Mouse (Mus musculus) erythroblast, embryonic 14.5 days (primary cell): ENCODE results near the gene Hmgcl. TPM values are rescaled to one million over a fixed set of nuclear protein-coding genes. Genes with fewer than 3 reads are reported as not detected.

ENCODE experiments used
- H3K27me3 ChIP-seq: 2 replicates; pipeline ENCODE4 v1.6.1; 2012; ENCODE audit warnings: inconsistent platforms; ENCODE audit not compliant: control insufficient read depth
- H3K36me3 ChIP-seq: 2 replicates; pipeline ENCODE4 v1.6.1; 2012; ENCODE audit warnings: mild to moderate bottlenecking, inconsistent platforms; ENCODE audit not compliant: control insufficient read depth
- H3K4me1 ChIP-seq: 2 replicates; pipeline ENCODE4 v1.6.1; 2012; ENCODE audit warnings: inconsistent platforms; ENCODE audit not compliant: control insufficient read depth
- H3K4me3 ChIP-seq: replicated peaks from 2 replicates; pipeline ENCODE3; 2012; ENCODE audit warnings: moderate library complexity, mild to moderate bottlenecking, inconsistent platforms
- H3K9me3 ChIP-seq: 2 replicates; pipeline ENCODE4 v1.6.1; 2012; ENCODE audit warnings: low read length, inconsistent platforms, mixed read lengths; ENCODE audit not compliant: control insufficient read depth
- GATA1 ChIP-seq: IDR thresholded peaks from 2 replicates; pipeline ENCODE4 v1.6.1; 2012; ENCODE audit warnings: low read length, inconsistent platforms, mixed read lengths
- TAL1 ChIP-seq: IDR thresholded peaks from 3 replicates; pipeline ENCODE4 v1.6.1; 2012; ENCODE audit warnings: low read length, inconsistent platforms, mixed read lengths
- polyA plus RNA-seq: library from polyadenylated mRNA; stranded (reverse); fragments of >175 nt; gene quantifications from 2 replicates; pipeline ENCODE4 v1.2.3, GENCODE M21; 2012

Hmgcl gene
- polyA plus RNA-seq, 1 experiment: 4.9 TPM

DNA sequence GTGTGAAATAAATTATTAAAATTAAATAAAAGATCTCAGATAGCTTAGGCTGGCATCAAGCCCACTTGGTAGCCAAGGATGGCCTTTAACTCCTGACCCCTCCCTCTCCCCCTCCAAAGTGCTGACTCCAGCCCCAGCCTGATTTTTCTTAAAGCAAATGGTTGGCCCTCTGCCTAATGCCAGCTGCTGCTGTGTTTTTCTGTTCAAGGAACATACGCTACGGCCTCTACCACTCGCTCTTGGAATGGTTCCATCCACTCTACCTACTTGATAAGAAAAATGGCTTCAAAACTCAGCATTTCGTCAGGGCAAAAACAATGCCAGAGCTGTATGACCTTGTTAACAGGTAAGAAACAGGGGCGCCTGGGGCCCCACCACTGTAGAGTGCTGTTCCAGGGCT is 20.9 kb upstream of the Hmgcl start:
- Histone ChIP-seq H3K4me3 (no peak overlapping the region), H3K36me3 (peaks cover 37% of the 10 kb centered on the region)
- TF ChIP-seq GATA1: no peak
- no peak for TF ChIP-seq TAL1

GRCm38 (mm10) chr4:135926195-135926808 is 19.9 kb upstream of the Hmgcl start:
- peaks cover 28% of the 10 kb centered on the region for H3K4me1 ChIP-seq
- TF ChIP-seq GATA1 (no peak), TAL1 (no peak)
- no peaks in the 10 kb centered on the region for H3K27me3 ChIP-seq
- no peak overlapping the region for H3K4me3 ChIP-seq
- H3K9me3 ChIP-seq: no peaks in the 10 kb centered on the region
- peaks cover 46% of the 10 kb centered on the region for H3K36me3 ChIP-seq

More for the DNA sequence above, 20.9 kb upstream of the Hmgcl start:
- Histone ChIP-seq H3K27me3 (no peaks in the 10 kb centered on the region), H3K4me1 (peaks cover 29% of the 10 kb centered on the region), H3K9me3 (no peaks in the 10 kb centered on the region)

DNA sequence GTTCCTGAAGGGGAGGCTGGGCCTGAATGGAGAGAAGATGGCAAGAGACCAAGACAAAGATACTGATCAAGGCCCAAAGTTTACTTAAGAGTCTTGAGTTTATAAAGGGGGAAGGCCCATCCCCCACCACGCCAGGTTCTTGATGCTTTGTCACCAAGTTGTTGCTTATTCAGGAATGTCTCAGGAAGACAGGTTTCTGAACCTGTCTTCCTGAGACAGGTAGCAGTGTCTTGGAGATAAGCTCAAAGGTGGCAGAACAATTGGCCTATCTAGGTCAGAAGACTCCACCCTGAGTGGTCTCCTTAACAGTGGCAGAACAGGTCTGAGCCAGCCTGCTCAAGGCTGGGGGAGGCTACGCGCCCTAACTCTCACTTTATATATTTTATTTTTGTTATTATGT is 19.4 kb upstream of the Hmgcl start:
- Histone ChIP-seq H3K9me3 (no peaks in the 10 kb centered on the region), H3K4me1 (peaks cover 25% of the 10 kb centered on the region), H3K36me3 (peaks cover 48% of the 10 kb centered on the region), H3K27me3 (no peaks in the 10 kb centered on the region), H3K4me3 (no peak overlapping the region)
- no peak for TF ChIP-seq GATA1
- TF ChIP-seq TAL1: no peak

- TF ChIP-seq GATA1: no peak
- peaks cover 53% of the 10 kb centered on the region for H3K36me3 ChIP-seq
- no peaks in the 10 kb centered on the region for H3K27me3 ChIP-seq
- peaks cover 25% of the 10 kb centered on the region for H3K4me1 ChIP-seq
- H3K9me3 ChIP-seq: no peaks in the 10 kb centered on the region
- no peak overlapping the region for H3K4me3 ChIP-seq
Measured at GRCm38 (mm10) chr4:135928376-135928775, 17.9 kb upstream of the Hmgcl start.

DNA sequence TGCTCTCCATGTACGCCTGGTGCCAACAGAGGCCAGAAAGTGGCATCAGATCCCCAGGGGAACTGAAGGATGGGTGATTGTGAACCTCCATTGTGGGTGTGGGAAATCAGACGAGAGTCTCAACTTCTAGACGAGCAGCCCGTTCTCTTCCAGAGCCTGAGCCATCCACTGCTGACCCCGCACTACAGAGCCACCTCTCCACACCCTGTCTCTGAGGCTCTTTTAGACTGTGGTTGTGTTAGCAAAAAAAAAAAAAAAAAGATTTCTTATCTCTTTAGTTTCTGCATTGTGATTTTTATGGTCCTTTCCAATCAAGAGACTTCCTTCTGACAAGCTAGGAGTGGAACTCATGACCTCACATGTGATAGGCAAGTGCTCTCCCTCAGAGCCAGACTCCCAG is 16.8 kb upstream of the Hmgcl start:
- no peaks in the 10 kb centered on the region for H3K27me3 ChIP-seq
- peaks cover 35% of the 10 kb centered on the region for H3K4me1 ChIP-seq
- no peak overlapping the region for H3K4me3 ChIP-seq
- H3K9me3 ChIP-seq: no peaks in the 10 kb centered on the region
- peaks cover 56% of the 10 kb centered on the region for H3K36me3 ChIP-seq
- TF ChIP-seq TAL1: no peak
- no peak for TF ChIP-seq GATA1

GRCm38 (mm10) chr4:135929828-135930227 is 16.4 kb upstream of the Hmgcl start:
- no peaks in the 10 kb centered on the region for H3K27me3 ChIP-seq
- TF ChIP-seq TAL1: no peak
- no peak for TF ChIP-seq GATA1
- H3K36me3 ChIP-seq: peaks cover 55% of the 10 kb centered on the region
- peaks cover 39% of the 10 kb centered on the region for H3K4me1 ChIP-seq
- no peak overlapping the region for H3K4me3 ChIP-seq
- no peaks in the 10 kb centered on the region for H3K9me3 ChIP-seq

GRCm38 (mm10) chr4:135930239-135930638 is 16.0 kb upstream of the Hmgcl start:
- Histone ChIP-seq H3K4me1 (peaks cover 43% of the 10 kb centered on the region), H3K9me3 (no peaks in the 10 kb centered on the region), H3K4me3 (no peak overlapping the region), H3K36me3 (peaks cover 54% of the 10 kb centered on the region), H3K27me3 (no peaks in the 10 kb centered on the region)
- no peak for TF ChIP-seq GATA1
- no peak for TF ChIP-seq TAL1

- no peaks in the 10 kb centered on the region for H3K9me3 ChIP-seq
- TF ChIP-seq TAL1 (no peak), GATA1 (no peak)
- H3K36me3 ChIP-seq: peaks cover 43% of the 10 kb centered on the region
- peaks cover 46% of the 10 kb centered on the region for H3K4me1 ChIP-seq
- no peak overlapping the region for H3K4me3 ChIP-seq
- H3K27me3 ChIP-seq: no peaks in the 10 kb centered on the region
Measured at GRCm38 (mm10) chr4:135931832-135932231, 14.4 kb upstream of the Hmgcl start.

- Histone ChIP-seq H3K4me1 (peaks cover 67% of the 10 kb centered on the region), H3K36me3 (peaks cover 61% of the 10 kb centered on the region), H3K4me3 (no peak overlapping the region), H3K9me3 (no peaks in the 10 kb centered on the region), H3K27me3 (no peaks in the 10 kb centered on the region)
- TF ChIP-seq GATA1 (no peak), TAL1 (no peak)
Measured at GRCm38 (mm10) chr4:135934708-135935500, 11.3 kb upstream of the Hmgcl start.
